Mouse (Mus musculus): ENCODE results near the gene Dll4. TPM values are rescaled to one million over a fixed set of nuclear protein-coding genes. Genes with fewer than 3 reads are reported as not detected.

Gene Dll4
- not detected for polyA plus RNA-seq (2014; fragmentation: Illumina TruSeq; extraction: RNeasy Lipid Tissue Mini Kit (QIAGEN cat#74804); ENCODE audit: low read depth, low replicate concordance)

DNA sequence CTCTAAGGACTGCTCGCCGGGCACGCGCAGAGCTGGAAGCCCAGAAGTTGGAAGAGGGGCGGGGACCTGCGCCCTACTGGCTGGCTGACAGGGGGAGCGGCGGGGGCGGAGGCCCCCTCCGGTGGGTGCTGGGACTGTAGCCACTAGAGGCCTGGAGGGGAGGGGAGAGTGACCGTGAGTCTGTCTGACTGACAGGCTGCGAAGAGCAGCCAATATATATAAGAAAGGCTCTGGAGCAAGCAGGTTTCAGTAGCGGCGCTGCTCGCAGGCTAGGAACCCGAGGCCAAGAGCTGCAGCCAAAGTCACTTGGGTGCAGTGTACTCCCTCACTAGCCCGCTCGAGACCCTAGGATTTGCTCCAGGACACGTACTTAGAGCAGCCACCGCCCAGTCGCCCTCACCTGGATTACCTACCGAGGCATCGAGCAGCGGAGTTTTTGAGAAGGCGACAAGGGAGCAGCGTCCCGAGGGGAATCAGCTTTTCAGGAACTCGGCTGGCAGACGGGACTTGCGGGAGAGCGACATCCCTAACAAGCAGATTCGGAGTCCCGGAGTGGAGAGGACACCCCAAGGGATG, at the start of gene Dll4:
Dll4 (plus strand) TSS at position 217 of the 576 bp plus-strand sequence.

DNA sequence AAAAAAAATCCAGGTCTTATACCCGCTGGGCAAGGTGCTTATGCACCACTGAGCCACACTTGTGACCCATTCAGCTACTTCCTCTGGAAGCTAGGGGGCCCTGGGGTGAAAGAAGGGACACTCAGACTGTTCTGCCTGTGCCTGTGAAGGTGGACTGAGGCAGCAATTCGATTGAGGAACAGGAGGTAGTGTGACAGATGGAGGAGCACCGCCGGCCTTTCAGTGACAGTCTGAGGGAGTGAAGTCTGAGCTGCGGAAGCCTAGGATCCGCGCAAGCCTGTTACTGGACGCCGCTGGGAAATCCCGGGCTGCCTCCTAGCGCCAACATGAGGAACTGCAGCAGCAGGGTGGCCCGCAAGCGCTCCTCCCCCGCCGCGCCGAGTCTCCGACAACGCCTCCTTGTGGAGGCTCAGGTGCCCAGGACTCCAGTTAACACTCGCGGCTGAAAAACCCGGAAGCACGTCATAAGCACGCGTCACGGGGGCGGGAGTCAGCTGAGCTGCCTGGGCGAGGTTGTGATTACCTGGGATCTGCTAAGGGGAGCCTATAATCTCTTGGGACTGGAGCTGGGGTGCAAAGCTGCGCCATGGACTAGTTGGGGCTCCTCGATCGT, 37.2 kb upstream of the Dll4 start, which contains the start of gene Vps18:
Vps18 (plus strand) TSS at position 471 of the 613 bp plus-strand sequence.

GRCm38 (mm10) chr2:119350555-119351486, 25.2 kb downstream of the Dll4 start, which contains the start of gene Chac1:
TSS of gene Chac1 (plus strand) at chr2:119351229.

Other genes starting within 250 kb of the Dll4 start
- 14.1 TPM for gene Rad51, start 213.0 kb upstream of the Dll4 start, polyA plus RNA-seq (2014; fragmentation: Illumina TruSeq; extraction: RNeasy Lipid Tissue Mini Kit (QIAGEN cat#74804); ENCODE audit: low read depth, low replicate concordance)
- 14.5 TPM for gene Rmdn3, start 168.8 kb upstream of the Dll4 start, polyA plus RNA-seq (2014; fragmentation: Illumina TruSeq; extraction: RNeasy Lipid Tissue Mini Kit (QIAGEN cat#74804); ENCODE audit: low read depth, low replicate concordance)
- not detected for gene Gchfr, start 158.0 kb upstream of the Dll4 start, polyA plus RNA-seq (2014; fragmentation: Illumina TruSeq; extraction: RNeasy Lipid Tissue Mini Kit (QIAGEN cat#74804); ENCODE audit: low read depth, low replicate concordance)
- 2.0 TPM for gene Gm14137, start 151.3 kb upstream of the Dll4 start, polyA plus RNA-seq (2014; fragmentation: Illumina TruSeq; extraction: RNeasy Lipid Tissue Mini Kit (QIAGEN cat#74804); ENCODE audit: low read depth, low replicate concordance)
- 7.9 TPM for gene Zfyve19, start 117.2 kb upstream of the Dll4 start, polyA plus RNA-seq (2014; fragmentation: Illumina TruSeq; extraction: RNeasy Lipid Tissue Mini Kit (QIAGEN cat#74804); ENCODE audit: low read depth, low replicate concordance)
- gene Dnajc17, start 117.0 kb upstream of the Dll4 start, polyA plus RNA-seq (2014; fragmentation: Illumina TruSeq; extraction: RNeasy Lipid Tissue Mini Kit (QIAGEN cat#74804); ENCODE audit: low read depth, low replicate concordance): 1.3 TPM
- not detected for gene Ppp1r14d, start 95.9 kb upstream of the Dll4 start, polyA plus RNA-seq (2014; fragmentation: Illumina TruSeq; extraction: RNeasy Lipid Tissue Mini Kit (QIAGEN cat#74804); ENCODE audit: low read depth, low replicate concordance)
- 1.6 TPM for gene Spint1, start 88.4 kb upstream of the Dll4 start, polyA plus RNA-seq (2014; fragmentation: Illumina TruSeq; extraction: RNeasy Lipid Tissue Mini Kit (QIAGEN cat#74804); ENCODE audit: low read depth, low replicate concordance)
- gene Rhov, start 54.5 kb upstream of the Dll4 start, polyA plus RNA-seq (2014; fragmentation: Illumina TruSeq; extraction: RNeasy Lipid Tissue Mini Kit (QIAGEN cat#74804); ENCODE audit: low read depth, low replicate concordance): 0.31 TPM
- 0.31 TPM for gene Vps18, start 37.0 kb upstream of the Dll4 start, polyA plus RNA-seq (2014; fragmentation: Illumina TruSeq; extraction: RNeasy Lipid Tissue Mini Kit (QIAGEN cat#74804); ENCODE audit: low read depth, low replicate concordance)
- gene Chac1, start 25.4 kb downstream of the Dll4 start, polyA plus RNA-seq (2014; fragmentation: Illumina TruSeq; extraction: RNeasy Lipid Tissue Mini Kit (QIAGEN cat#74804); ENCODE audit: low read depth, low replicate concordance): 0.21 TPM
- gene Ino80, start 151.9 kb downstream of the Dll4 start, polyA plus RNA-seq (2014; fragmentation: Illumina TruSeq; extraction: RNeasy Lipid Tissue Mini Kit (QIAGEN cat#74804); ENCODE audit: low read depth, low replicate concordance): 18.7 TPM
- gene Exd1, start 221.8 kb downstream of the Dll4 start, polyA plus RNA-seq (2014; fragmentation: Illumina TruSeq; extraction: RNeasy Lipid Tissue Mini Kit (QIAGEN cat#74804); ENCODE audit: low read depth, low replicate concordance): 7.4 TPM
- 45.9 TPM for gene Chp1, start 221.9 kb downstream of the Dll4 start, polyA plus RNA-seq (2014; fragmentation: Illumina TruSeq; extraction: RNeasy Lipid Tissue Mini Kit (QIAGEN cat#74804); ENCODE audit: low read depth, low replicate concordance)